Mouse (Mus musculus): ENCODE results near the gene Zfp428. TPM values are rescaled to one million over a fixed set of nuclear protein-coding genes. Genes with fewer than 3 reads are reported as not detected.
A peak's percentile ranks its signal among the peaks of the same experiment; 100 is the strongest.

The Zfp428 gene
- polyA plus RNA-seq, 1 experiment = 13.1 TPM

DNA sequence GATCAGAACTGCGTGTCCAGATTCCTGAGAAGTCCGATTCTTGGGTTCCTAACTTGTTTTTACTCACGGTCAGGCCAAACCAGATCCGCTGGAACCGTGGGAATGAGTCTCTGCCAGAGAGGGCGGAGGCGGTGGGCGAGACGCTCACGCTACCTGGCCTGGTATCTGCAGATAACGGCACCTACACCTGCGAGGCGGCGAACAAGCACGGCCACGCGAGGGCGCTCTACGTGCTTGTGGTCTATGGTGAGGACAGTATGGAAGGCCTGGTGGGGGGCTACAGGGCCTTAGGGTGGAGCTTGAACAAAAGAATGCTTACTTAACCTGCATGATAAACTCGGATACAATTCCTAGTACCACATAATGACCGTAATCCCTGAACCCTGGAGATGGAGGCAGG, 5.3 kb upstream of the Zfp428 start:
- Histone ChIP-seq H3K9me3 (replicated peaks; ENCODE audit: control insufficient read depth, insufficient read depth, low read length, poor library complexity, severe bottlenecking) (no peaks in the 10 kb centered on the region), H3K27me3 (ENCODE audit: control insufficient read depth, insufficient read depth, low read length, poor library complexity, severe bottlenecking) (no peaks in the 10 kb centered on the region), H3K9ac (ENCODE audit: low read depth, poor library complexity, severe bottlenecking) (no peak overlapping the region), H3K4me3 (ENCODE audit: low read depth, low read length) (no peak overlapping the region), H3K36me3 (ENCODE audit: control insufficient read depth, insufficient read depth, low read length, poor library complexity, severe bottlenecking) (no peaks in the 10 kb centered on the region), H3K27ac (ENCODE audit: insufficient read depth, low read length) (no peak overlapping the region), H3K4me1 (ENCODE audit: control insufficient read depth, insufficient read depth, low read length) (peaks cover 4% of the 10 kb centered on the region)
- TF ChIP-seq POLR2A (IDR thresholded peaks at IDR 0.05; ENCODE audit: insufficient read depth, low read length) (no peak), CTCF (IDR thresholded peaks at IDR 0.05; ENCODE audit: low read depth, low read length) (peak; percentile 91), EP300 (IDR thresholded peaks at IDR 0.05; ENCODE audit: insufficient read depth, low read depth, low read length) (no peak)

DNA sequence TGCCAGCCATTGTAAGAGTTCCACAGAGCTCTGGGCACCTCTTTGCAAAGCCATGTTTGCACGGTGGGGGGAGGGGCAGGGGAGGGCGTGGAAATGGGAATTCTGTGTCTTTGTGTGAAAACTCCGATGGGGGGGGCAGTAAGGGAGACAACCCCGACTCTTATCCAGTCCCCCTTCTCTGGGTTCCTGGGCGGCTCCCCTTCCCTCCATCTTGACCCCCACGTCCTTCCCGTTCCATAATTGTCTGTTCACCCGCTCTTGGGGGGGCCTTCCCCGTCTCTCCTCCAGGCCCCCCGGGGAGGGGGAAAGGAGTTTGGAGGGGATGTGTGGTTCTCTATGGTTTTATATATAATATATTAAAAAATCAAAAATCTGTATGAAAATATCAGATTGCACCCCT, 2.8 kb upstream of the Zfp428 start:
- no peak overlapping the region for H3K4me3 ChIP-seq (ENCODE audit: low read depth, low read length)
- no peaks in the 10 kb centered on the region for H3K27me3 ChIP-seq (ENCODE audit: control insufficient read depth, insufficient read depth, low read length, poor library complexity, severe bottlenecking)
- no peaks in the 10 kb centered on the region for H3K9me3 ChIP-seq (replicated peaks; ENCODE audit: control insufficient read depth, insufficient read depth, low read length, poor library complexity, severe bottlenecking)
- H3K4me1 ChIP-seq (ENCODE audit: control insufficient read depth, insufficient read depth, low read length) = peaks cover 2% of the 10 kb centered on the region
- no peak overlapping the region for H3K9ac ChIP-seq (ENCODE audit: low read depth, poor library complexity, severe bottlenecking)
- H3K36me3 ChIP-seq (ENCODE audit: control insufficient read depth, insufficient read depth, low read length, poor library complexity, severe bottlenecking) = no peaks in the 10 kb centered on the region
- TF ChIP-seq POLR2A (IDR thresholded peaks at IDR 0.05; ENCODE audit: insufficient read depth, low read length) = no peak
- TF ChIP-seq CTCF (IDR thresholded peaks at IDR 0.05; ENCODE audit: low read depth, low read length) = no peak
- no peak for TF ChIP-seq EP300 (IDR thresholded peaks at IDR 0.05; ENCODE audit: insufficient read depth, low read depth, low read length)
- H3K27ac ChIP-seq (ENCODE audit: insufficient read depth, low read length) = no peak overlapping the region

DNA sequence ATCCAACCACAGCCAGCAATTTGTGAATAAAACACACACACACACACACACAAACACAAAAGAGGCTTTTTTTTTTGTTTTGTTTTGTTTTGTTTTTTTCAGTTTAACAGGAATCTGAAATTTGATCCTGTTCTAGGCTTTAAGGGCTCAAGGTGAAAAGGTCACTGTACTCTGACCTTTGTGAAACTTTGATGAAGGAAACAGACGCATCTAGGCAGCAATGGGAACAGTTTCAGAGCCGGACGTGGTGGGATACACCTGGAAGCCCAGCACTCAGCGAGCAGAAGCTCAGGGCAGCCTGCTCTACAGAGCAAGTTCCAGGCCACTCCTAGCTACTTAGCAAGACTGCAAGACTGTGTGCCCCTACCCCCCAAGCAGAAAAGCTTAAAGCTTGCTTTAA, 1.9 kb upstream of the Zfp428 start:
- Histone ChIP-seq H3K27me3 (ENCODE audit: control insufficient read depth, insufficient read depth, low read length, poor library complexity, severe bottlenecking) (no peaks in the 10 kb centered on the region), H3K4me3 (ENCODE audit: low read depth, low read length) (no peak overlapping the region), H3K27ac (ENCODE audit: insufficient read depth, low read length) (peak overlapping the region; percentile 84), H3K36me3 (ENCODE audit: control insufficient read depth, insufficient read depth, low read length, poor library complexity, severe bottlenecking) (no peaks in the 10 kb centered on the region), H3K9me3 (replicated peaks; ENCODE audit: control insufficient read depth, insufficient read depth, low read length, poor library complexity, severe bottlenecking) (no peaks in the 10 kb centered on the region), H3K4me1 (ENCODE audit: control insufficient read depth, insufficient read depth, low read length) (peaks cover 2% of the 10 kb centered on the region), H3K9ac (ENCODE audit: low read depth, poor library complexity, severe bottlenecking) (no peak overlapping the region)
- no peak for TF ChIP-seq CTCF (IDR thresholded peaks at IDR 0.05; ENCODE audit: low read depth, low read length)
- peak; percentile 59; the same call in 1 of the 2 replicates for TF ChIP-seq EP300 (IDR thresholded peaks at IDR 0.05; ENCODE audit: insufficient read depth, low read depth, low read length)
- TF ChIP-seq POLR2A (IDR thresholded peaks at IDR 0.05; ENCODE audit: insufficient read depth, low read length) = no peak

DNA sequence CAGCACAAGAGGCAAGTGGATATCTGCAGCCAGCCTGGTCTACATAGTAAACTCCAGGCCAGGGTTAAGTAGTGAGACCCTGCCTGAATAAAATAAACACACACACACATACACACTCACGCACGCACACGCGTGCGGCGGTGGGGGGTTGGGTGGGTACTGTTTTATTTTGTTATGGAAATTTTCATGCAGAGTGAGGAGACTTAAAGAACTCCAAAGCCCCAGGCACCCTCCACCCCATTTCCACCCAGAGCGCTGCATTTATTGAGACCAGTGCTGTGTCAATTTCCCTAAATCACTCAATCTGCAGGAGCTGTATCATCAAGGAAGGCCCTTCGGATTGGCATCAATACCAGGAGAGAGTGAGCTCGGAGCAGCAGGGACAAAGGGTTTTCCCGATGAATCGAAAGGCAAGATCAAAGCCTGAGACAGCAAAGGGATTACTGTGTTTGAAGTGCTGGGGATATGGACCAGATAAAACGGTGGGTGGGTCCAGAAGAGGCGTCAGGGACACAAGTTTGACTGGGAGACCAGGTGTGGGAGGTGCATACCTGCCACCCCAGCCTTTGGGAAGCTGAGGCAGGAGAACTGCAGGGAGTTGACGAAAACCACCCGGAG, 1.2 kb upstream of the Zfp428 start:
- Histone ChIP-seq H3K27me3 (ENCODE audit: control insufficient read depth, insufficient read depth, low read length, poor library complexity, severe bottlenecking) (no peaks in the 10 kb centered on the region), H3K27ac (ENCODE audit: insufficient read depth, low read length) (peak overlapping the region; percentile 84), H3K4me3 (ENCODE audit: low read depth, low read length) (peak overlapping the region; percentile 2; the same call in 1 of the 2 replicates), H3K36me3 (ENCODE audit: control insufficient read depth, insufficient read depth, low read length, poor library complexity, severe bottlenecking) (no peaks in the 10 kb centered on the region), H3K4me1 (ENCODE audit: control insufficient read depth, insufficient read depth, low read length) (peaks cover 2% of the 10 kb centered on the region), H3K9ac (ENCODE audit: low read depth, poor library complexity, severe bottlenecking) (no peak overlapping the region), H3K9me3 (replicated peaks; ENCODE audit: control insufficient read depth, insufficient read depth, low read length, poor library complexity, severe bottlenecking) (no peaks in the 10 kb centered on the region)
- no peak for TF ChIP-seq POLR2A (IDR thresholded peaks at IDR 0.05; ENCODE audit: insufficient read depth, low read length)
- TF ChIP-seq CTCF (IDR thresholded peaks at IDR 0.05; ENCODE audit: low read depth, low read length) = no peak
- 0 out of 2 replicates have a peak, but pooled peaks have one; percentile 59 for TF ChIP-seq EP300 (IDR thresholded peaks at IDR 0.05; ENCODE audit: insufficient read depth, low read depth, low read length)

DNA sequence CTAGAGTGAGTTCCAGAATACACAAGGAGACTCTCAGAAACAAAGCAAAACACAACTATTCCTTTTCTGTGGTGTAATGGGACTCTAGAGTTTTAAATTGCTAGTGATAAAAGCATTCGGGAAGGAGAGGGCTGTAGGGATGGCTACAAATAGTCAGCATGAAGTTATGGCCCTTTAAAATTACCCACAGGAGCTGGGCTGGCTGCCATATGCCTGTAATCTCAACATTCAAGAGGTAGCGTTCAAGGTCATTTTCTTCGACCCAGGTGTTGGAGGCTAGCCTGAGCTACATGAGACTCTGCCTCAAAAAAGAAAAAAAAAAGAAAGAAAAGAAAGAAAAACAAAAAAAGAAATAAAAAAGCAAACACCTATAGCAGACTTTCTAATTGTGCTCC, 744 bp upstream of the Zfp428 start:
- peak overlapping the region; percentile 84 for H3K27ac ChIP-seq (ENCODE audit: insufficient read depth, low read length)
- peak overlapping the region; percentile 84 for H3K9ac ChIP-seq (ENCODE audit: low read depth, poor library complexity, severe bottlenecking)
- TF ChIP-seq POLR2A (IDR thresholded peaks at IDR 0.05; ENCODE audit: insufficient read depth, low read length) (no peak), CTCF (IDR thresholded peaks at IDR 0.05; ENCODE audit: low read depth, low read length) (no peak), EP300 (IDR thresholded peaks at IDR 0.05; ENCODE audit: insufficient read depth, low read depth, low read length) (no peak)
- H3K4me3 ChIP-seq (ENCODE audit: low read depth, low read length) = 0 out of 2 replicates have a peak overlapping the region, but pooled peaks have one; percentile 2
- no peaks in the 10 kb centered on the region for H3K27me3 ChIP-seq (ENCODE audit: control insufficient read depth, insufficient read depth, low read length, poor library complexity, severe bottlenecking)
- no peaks in the 10 kb centered on the region for H3K36me3 ChIP-seq (ENCODE audit: control insufficient read depth, insufficient read depth, low read length, poor library complexity, severe bottlenecking)
- H3K9me3 ChIP-seq (replicated peaks; ENCODE audit: control insufficient read depth, insufficient read depth, low read length, poor library complexity, severe bottlenecking) = no peaks in the 10 kb centered on the region
- H3K4me1 ChIP-seq (ENCODE audit: control insufficient read depth, insufficient read depth, low read length) = peaks cover 2% of the 10 kb centered on the region

DNA sequence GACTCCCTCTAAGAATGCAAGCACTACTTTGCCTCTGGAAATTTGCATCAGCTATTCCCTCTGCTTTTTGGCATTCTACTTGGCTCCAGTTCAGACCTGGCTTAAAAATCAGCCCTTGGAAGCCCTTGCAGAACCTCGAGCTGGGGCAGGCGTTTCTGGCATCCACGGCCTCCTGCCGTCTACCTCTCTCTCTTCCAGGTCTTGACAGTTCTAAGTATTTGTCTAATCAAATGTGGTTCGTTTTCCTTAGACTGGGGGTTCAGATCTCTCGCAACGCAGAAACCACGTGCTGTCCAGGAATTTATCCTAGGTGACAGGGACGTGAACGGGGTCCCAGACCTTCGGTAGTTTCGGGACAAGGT, 349 bp upstream of the Zfp428 start:
- no peaks in the 10 kb centered on the region for H3K36me3 ChIP-seq (ENCODE audit: control insufficient read depth, insufficient read depth, low read length, poor library complexity, severe bottlenecking)
- peak overlapping the region; percentile 83 for H3K4me3 ChIP-seq (ENCODE audit: low read depth, low read length)
- TF ChIP-seq CTCF (IDR thresholded peaks at IDR 0.05; ENCODE audit: low read depth, low read length) = no peak
- H3K27ac ChIP-seq (ENCODE audit: insufficient read depth, low read length) = peak overlapping the region; percentile 84; the same call in 1 of the 2 replicates
- H3K9me3 ChIP-seq (replicated peaks; ENCODE audit: control insufficient read depth, insufficient read depth, low read length, poor library complexity, severe bottlenecking) = no peaks in the 10 kb centered on the region
- no peaks in the 10 kb centered on the region for H3K27me3 ChIP-seq (ENCODE audit: control insufficient read depth, insufficient read depth, low read length, poor library complexity, severe bottlenecking)
- peaks cover 2% of the 10 kb centered on the region for H3K4me1 ChIP-seq (ENCODE audit: control insufficient read depth, insufficient read depth, low read length)
- H3K9ac ChIP-seq (ENCODE audit: low read depth, poor library complexity, severe bottlenecking) = peak overlapping the region; percentile 84

All from ES-Bruce4 (cell line).